Mouse (Mus musculus): ENCODE measurements around the gene Zfp217.

Gene Zfp217

GRCm38 (mm10) chr2:170104396-170104795 is 43.5 kb downstream of the Zfp217 start:
- in situ Hi-C loops (cut with MboI; ENCODE audit: unreplicated experiment in 2 of 2): loop anchor here in 1 of 2 experiments (5.0 kb wide), 1 partner anchor 1112 kb away; no protein-coding TSS in a partner anchor

GRCm38 (mm10) chr2:170103852-170104251 is 44.1 kb downstream of the Zfp217 start:
- in situ Hi-C loops (cut with MboI; ENCODE audit: unreplicated experiment in 2 of 2): loop anchor here in 1 of 2 experiments (5.0 kb wide), 1 partner anchor 1112 kb away; no protein-coding TSS in a partner anchor

GRCm38 (mm10) chr2:170103341-170103740 is 44.6 kb downstream of the Zfp217 start:
- in situ Hi-C loops (cut with MboI; ENCODE audit: unreplicated experiment in 2 of 2): loop anchor here in 1 of 2 experiments (5.0 kb wide), 1 partner anchor 1111 kb away; no protein-coding TSS in a partner anchor

- in situ Hi-C loops (cut with MboI; ENCODE audit: unreplicated experiment in 2 of 2): loop anchor here in 1 of 2 experiments (5.0 kb wide), 1 partner anchor 1110 kb away; no protein-coding TSS in a partner anchor
Observed at GRCm38 (mm10) chr2:170101932-170102331, 46.0 kb downstream of the Zfp217 start.

- in situ Hi-C loops (cut with MboI; ENCODE audit: unreplicated experiment in 2 of 2): loop anchor here in 1 of 2 experiments (5.0 kb wide), 1 partner anchor 1109 kb away; no protein-coding TSS in a partner anchor
Observed at GRCm38 (mm10) chr2:170101132-170101531, 46.8 kb downstream of the Zfp217 start.

GRCm38 (mm10) chr2:170094871-170095270 is 53.0 kb downstream of the Zfp217 start:
- in situ Hi-C loops (cut with MboI; ENCODE audit: unreplicated experiment in 2 of 2): loop anchor here (5.0 to 25.0 kb wide), 5 partner anchors 420 to 1983 kb away; no protein-coding TSS in a partner anchor

- in situ Hi-C loops (cut with MboI; ENCODE audit: unreplicated experiment in 2 of 2): loop anchor here (10.0 to 25.0 kb wide), 4 partner anchors 421 to 1982 kb away; no protein-coding TSS in a partner anchor
Observed at GRCm38 (mm10) chr2:170094220-170094619, 53.7 kb downstream of the Zfp217 start.

- in situ Hi-C loops (cut with MboI; ENCODE audit: unreplicated experiment in 2 of 2): loop anchor here (10.0 to 25.0 kb wide), 4 partner anchors 423 to 1980 kb away; no protein-coding TSS in a partner anchor
Observed at GRCm38 (mm10) chr2:170091563-170092443, 56.1 kb downstream of the Zfp217 start.

- in situ Hi-C loops (cut with MboI; ENCODE audit: unreplicated experiment in 2 of 2): loop anchor here in 1 of 2 experiments (25.0 kb wide), 2 partner anchors 1091 to 1966 kb away; no protein-coding TSS in a partner anchor
Observed at GRCm38 (mm10) chr2:170078442-170079017, 69.4 kb downstream of the Zfp217 start.

GRCm38 (mm10) chr2:170078041-170078440 is 69.9 kb downstream of the Zfp217 start:
- in situ Hi-C loops (cut with MboI; ENCODE audit: unreplicated experiment in 2 of 2): loop anchor here in 1 of 2 experiments (25.0 kb wide), 2 partner anchors 1091 to 1966 kb away; no protein-coding TSS in a partner anchor

- in situ Hi-C loops (cut with MboI; ENCODE audit: unreplicated experiment in 2 of 2): loop anchor here in 1 of 2 experiments (25.0 kb wide), 2 partner anchors 1090 to 1965 kb away; no protein-coding TSS in a partner anchor
Observed at GRCm38 (mm10) chr2:170076941-170077490, 70.9 kb downstream of the Zfp217 start.

GRCm38 (mm10) chr2:170070641-170071241 is 77.2 kb downstream of the Zfp217 start:
- in situ Hi-C loops (cut with MboI; ENCODE audit: unreplicated experiment in 2 of 2): loop anchor here in 1 of 2 experiments (25.0 kb wide), 1 partner anchor 442 kb away; no protein-coding TSS in a partner anchor

- in situ Hi-C loops (cut with MboI; ENCODE audit: unreplicated experiment in 2 of 2): loop anchor here in 1 of 2 experiments (25.0 kb wide), 1 partner anchor 442 kb away; no protein-coding TSS in a partner anchor
Observed at GRCm38 (mm10) chr2:170069976-170070375, 77.9 kb downstream of the Zfp217 start.

GRCm38 (mm10) chr2:170062378-170062777 is 85.5 kb downstream of the Zfp217 start:
- in situ Hi-C loops (cut with MboI; ENCODE audit: unreplicated experiment in 2 of 2): loop anchor here in 1 of 2 experiments (25.0 kb wide), 1 partner anchor 450 kb away; no protein-coding TSS in a partner anchor

GRCm38 (mm10) chr2:170060066-170060465 is 87.8 kb downstream of the Zfp217 start:
- in situ Hi-C loops (cut with MboI; ENCODE audit: unreplicated experiment in 2 of 2): loop anchor here in 1 of 2 experiments (25.0 kb wide), 1 partner anchor 452 kb away; no protein-coding TSS in a partner anchor

- in situ Hi-C loops (cut with MboI; ENCODE audit: unreplicated experiment in 2 of 2): loop anchor here (5.0 to 25.0 kb wide), 2 partner anchors 294 to 454 kb away; no protein-coding TSS in a partner anchor
Observed at GRCm38 (mm10) chr2:170058774-170059173, 89.1 kb downstream of the Zfp217 start.

Data from v-Abl transformed pro-B cells (cell line).